Mouse (Mus musculus): ENCODE results near the gene Cbx7.

DNA sequence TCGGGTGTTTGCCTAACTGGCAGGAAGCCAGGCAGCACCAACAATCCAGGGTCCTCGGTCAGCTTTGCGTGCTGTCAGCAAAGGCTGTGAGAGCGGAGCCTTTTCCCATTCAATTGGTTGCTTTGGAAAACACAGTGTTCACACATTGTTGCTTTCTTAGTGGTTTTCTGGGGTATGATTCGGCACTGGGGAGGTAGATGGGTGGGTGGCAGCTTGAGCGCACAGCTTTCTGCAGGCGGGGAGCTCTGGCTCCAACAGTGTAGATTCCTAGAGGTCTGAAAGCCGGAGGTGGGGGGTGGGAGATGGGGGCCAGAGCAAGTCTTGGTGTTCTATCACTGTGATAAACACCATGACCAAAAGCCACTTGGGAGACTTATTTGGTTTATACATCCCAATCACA, 59.6 kb downstream of the Cbx7 start:
- TF ChIP-seq MEF2A (IDR thresholded peaks at IDR 0.05; ENCODE audit: borderline replicate concordance, low read depth, low read length) (no peak), E2F4 (IDR thresholded peaks at IDR 0.05; ENCODE audit: insufficient replicate concordance, low read depth, low read length) (no peak), NELFE (IDR thresholded peaks at IDR 0.05; ENCODE audit: low read depth, low read length) (no peak), JUND (conservative IDR thresholded peaks at IDR 0.05; ENCODE audit: low read depth, low read length) (no peak), MAX (IDR thresholded peaks at IDR 0.05; ENCODE audit: low read length) (no peak), CTCF (conservative IDR thresholded peaks at IDR 0.05 in 1 of 2, IDR thresholded peaks at IDR 0.05 in 1 of 2; ENCODE audit: low read depth in 2 of 2, low read length in 2 of 2) (no peak)
